Mouse (Mus musculus) R1 (cell line): Measurements from ENCODE around the gene Daxx.
A peak's percentile ranks its signal among the peaks of the same experiment; 100 is the strongest.

Experiments used
- DNase-seq: peaks from one replicate; pipeline ENCODE4 v3.0.0-alpha.2; 2018; ENCODE audit warnings: low read depth, low spot score

Daxx gene

DNA sequence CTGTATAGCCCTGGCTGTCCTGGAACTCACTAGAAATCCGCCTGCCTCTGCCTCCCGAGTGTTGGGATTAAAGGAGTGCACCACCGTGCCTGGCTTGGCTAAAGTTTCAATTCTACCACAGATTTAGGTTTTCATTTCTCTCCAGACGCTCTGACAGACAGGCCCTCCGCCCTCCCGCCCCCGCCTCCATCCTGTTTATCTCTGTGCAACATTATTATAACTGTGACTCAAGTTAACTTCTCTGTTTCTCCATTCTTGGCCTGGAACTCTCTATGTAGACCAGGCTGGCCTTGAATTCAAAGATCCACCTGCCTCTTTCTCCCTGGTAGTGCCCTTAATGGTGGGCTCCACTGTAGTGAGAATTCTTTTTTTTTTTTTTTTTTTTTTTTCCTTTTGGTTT is 6.7 kb upstream of the Daxx start:
- no peak for DNase-seq

DNA sequence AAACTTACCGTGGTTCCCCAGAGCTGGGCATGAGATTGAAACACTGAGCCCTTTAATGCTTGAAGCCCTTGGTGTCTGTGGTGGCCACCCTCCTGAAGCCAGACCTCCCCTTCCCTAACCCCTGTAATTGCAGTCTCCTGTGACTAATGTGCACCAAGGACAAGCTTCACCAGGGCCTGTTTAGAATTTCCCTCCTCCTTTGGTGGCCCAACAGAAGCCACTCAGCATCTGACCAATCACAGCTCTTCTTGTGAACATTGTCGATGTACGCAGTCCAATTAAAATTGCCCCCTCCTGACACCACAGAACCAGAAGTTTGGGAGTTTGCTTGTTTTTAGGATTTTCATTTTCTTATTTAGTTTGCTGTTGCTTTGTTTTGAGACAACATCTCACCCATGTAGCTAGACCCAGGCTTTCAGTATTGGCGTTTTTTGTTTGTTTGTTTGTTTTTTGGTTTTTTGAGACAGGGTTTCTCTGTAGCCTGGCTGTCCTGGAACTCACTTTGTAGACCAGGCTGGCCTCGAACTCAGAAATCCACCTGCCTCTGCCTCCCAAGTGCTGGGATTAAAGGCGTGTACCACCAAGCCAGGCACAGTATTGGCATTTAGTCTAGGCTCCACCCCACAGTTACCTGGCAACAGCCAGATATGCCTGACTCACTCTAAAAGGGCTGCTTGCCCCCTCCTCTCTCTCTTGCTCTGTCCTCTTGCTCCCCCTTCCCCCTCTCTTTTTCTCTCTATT is 5.1 kb upstream of the Daxx start:
- DNase-seq: peak; percentile 81

DNA sequence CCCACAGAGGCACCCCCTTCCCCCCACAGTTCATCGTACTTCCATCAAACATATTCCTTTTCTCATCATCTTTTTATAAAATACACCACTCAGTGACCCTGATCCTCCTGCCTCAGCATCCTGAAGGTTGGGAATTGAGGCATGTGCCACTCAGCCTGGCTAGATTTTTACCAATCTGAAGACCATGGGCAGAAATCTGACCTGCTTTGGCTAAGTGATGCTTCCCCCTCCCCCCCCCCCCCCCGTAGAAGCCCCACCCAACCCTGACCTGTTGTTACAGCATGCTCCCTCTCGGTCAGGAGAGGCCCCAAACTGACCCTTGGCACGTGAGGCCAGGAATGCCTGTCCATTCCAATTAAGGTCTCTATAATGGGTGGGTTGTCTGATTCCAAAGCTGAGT is 4.4 kb upstream of the Daxx start, which contains the start of gene Platr17:
Gene Platr17, plus strand, starts transcription at position 301 of the 400 bp plus-strand sequence.
- DNase-seq: peak; percentile 60

DNA sequence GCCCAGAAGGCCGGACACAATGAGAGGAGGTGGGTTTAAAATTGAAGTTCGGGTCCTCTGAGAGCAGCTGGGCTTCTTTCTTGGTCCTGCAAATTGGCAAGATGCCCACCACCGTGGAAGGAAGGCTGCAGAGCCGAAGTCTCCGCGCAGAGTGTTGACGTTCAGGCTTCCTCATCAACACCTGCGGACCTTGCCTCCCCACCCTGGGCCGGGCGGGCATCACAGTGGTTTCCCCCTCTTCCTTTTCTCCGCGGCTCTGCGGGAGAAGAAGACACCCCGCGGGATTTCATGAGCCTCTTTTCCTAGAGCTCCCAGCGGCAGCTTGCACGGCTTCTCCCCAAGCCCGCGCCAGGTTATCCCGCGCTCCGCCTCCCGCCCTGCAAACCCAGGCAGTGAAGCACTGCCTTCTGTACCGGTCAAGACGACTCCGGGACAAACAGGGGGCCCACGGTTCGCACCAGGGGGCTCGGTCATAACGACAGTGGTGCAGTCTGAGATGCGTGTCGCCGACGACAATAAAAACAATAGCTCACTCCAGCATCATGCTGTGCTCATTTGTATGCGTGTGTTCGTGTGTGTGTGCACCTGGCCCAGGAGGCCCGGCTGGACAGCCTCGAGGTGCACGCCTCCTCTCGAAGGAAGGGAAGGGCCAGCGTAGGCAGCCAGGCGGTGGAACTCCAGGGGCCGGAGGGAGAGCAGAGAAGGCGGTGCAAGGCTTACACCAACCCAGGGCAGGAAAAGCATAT is 710 bp upstream of the Daxx start:
- DNase-seq: peak; percentile 75

DNA sequence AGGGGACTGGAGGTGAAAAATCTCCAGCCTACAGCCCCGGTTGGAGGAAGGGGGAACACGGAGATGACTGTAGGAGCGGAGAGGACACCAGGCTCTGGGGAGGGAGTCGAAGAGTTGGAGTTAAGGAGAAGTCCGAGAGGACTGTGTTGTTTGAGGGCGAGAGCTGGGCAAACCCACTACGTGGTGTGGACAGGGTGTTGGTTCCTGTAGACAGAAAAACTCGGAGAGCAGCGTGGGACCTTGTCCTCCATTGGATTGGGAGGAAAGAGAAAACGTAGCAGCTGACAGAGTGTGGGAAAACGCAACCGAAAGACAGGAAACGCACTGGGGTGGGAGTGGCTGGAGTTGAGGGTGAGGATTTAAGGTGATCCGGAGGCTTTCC is 646 bp downstream of the Daxx start:
- peak; percentile 82 for DNase-seq

DNA sequence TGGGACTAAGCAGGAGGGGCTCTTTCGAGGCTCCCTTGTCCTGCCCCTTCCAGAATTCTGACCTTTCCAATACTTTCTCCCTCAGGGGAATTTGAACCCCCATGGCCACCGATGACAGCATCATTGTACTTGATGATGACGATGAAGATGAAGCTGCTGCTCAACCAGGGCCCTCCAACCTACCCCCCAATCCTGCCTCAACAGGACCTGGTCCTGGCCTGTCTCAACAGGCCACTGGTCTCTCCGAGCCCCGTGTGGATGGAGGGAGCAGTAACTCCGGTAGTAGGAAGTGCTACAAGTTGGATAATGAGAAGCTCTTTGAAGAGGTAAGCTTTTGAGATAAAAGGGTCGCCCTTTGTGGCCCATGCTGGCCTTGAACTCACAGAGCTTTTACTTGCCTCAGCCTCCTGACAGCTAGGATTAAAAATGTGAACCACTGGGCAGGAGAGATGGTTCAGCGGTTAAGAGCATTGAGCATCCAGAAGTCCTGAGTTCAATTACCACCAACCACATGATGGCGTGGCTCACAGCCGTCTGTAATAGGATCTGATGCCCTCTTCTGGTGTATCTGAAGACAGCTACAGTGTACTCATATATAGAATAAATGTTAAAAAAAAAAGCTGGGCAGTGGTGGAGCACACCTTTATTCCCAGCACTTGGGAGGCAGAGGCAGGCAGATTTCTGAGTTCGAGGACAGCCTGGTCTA is 1.3 kb downstream of the Daxx start:
- peak; percentile 52 for DNase-seq

DNA sequence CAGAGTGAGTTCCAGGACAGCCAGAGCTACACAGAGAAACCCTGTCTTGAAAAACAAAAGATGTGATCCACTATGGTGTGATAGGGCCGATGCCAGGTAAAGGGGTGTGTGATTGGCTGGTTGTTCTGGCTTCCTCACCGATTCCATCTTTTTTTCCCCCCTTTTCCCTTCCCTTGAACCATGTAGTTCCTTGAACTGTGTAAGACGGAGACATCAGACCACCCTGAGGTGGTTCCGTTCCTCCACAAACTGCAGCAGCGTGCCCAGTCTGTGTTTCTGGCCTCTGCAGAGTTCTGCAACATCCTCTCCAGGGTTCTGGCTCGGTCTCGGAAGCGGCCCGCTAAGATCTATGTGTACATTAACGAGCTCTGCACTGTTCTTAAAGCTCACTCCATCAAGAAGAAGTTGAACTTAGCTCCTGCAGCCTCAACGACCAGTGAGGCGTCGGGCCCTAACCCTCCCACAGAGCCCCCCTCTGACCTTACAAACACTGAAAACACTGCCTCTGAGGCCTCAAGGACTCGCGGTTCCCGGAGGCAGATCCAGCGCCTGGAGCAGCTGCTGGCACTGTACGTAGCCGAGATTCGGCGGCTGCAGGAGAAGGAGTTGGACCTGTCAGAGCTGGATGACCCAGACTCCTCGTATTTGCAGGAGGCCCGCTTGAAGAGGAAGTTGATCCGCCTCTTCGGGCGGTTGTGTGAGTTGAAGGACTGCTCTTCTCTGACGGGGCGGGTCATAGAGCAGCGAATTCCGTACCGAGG is 2.0 kb downstream of the Daxx start:
- DNase-seq: peak; percentile 40

DNA sequence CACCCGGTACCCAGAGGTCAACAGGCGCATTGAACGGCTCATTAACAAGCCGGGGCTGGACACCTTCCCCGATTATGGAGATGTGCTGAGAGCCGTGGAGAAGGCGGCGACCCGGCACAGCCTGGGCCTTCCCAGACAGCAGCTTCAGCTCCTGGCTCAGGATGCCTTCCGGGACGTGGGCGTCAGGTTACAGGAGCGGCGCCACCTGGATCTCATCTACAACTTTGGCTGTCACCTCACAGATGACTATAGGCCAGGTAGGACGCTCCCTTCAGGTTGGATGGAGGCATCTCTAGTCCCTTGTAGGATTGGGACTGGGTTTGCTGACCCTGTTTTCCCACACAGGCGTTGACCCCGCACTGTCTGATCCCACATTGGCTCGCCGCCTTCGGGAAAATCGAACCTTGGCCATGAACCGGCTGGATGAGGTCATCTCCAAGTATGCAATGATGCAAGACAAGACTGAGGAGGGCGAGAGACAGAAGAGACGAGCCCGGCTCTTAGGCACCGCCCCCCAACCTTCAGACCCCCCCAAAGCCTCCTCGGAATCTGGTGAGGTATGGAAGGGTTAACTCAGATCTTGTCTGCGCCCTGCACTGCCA is 2.7 kb downstream of the Daxx start:
- peak; percentile 56 for DNase-seq

DNA sequence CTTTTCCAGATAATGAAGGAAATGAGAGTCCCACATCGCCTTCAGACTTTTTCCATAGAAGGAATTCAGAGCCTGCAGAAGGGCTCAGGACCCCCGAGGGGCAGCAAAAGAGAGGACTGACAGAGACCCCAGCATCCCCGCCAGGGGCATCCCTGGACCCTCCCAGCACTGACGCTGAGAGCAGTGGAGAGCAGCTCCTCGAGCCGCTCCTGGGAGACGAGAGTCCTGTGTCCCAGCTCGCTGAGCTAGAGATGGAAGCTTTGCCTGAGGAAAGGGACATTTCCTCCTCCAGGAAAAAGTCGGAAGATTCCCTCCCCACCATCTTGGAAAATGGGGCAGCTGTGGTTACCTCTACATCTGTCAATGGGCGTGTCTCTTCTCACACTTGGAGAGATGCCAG is 4.0 kb downstream of the Daxx start:
- no peak for DNase-seq

DNA sequence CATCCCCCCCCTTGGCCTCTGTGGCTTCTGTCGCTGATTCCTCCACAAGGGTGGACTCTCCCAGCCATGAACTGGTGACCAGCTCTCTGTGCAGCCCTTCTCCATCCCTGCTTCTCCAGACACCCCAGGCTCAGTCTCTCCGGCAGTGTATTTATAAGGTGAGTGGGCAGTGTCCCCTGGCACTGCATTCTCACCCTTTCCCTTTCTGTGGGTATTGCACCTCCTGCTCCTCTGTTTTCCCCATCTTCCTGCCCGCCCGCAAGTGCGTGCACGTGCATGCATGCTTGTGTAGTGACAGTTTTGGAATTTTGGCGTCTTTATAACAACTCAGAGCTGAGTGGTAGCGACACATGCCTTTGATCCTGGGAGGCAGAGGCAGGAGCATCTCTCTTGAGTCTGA is 4.7 kb downstream of the Daxx start:
- DNase-seq: no peak

DNA sequence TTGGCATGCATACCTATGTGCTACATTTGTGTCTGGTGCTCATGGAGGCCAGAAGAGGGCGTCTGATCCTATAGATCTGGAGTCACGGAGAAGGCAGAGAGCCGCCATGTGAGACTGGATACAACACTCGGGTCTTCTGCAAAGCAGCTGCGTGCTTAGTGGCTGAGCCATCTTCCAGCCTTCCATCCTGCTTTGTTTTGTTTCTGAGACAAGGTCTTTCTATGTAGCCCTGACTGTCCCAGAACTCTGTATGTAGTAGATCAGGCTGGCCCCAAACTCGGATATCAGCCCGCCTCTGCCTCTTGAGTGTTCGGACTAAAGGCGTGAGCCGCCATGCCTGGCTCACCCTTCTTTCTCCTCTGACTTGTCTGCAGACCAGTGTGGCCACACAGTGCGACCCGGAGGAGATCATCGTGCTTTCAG is 5.8 kb downstream of the Daxx start:
- DNase-seq: peak; percentile 88

DNA sequence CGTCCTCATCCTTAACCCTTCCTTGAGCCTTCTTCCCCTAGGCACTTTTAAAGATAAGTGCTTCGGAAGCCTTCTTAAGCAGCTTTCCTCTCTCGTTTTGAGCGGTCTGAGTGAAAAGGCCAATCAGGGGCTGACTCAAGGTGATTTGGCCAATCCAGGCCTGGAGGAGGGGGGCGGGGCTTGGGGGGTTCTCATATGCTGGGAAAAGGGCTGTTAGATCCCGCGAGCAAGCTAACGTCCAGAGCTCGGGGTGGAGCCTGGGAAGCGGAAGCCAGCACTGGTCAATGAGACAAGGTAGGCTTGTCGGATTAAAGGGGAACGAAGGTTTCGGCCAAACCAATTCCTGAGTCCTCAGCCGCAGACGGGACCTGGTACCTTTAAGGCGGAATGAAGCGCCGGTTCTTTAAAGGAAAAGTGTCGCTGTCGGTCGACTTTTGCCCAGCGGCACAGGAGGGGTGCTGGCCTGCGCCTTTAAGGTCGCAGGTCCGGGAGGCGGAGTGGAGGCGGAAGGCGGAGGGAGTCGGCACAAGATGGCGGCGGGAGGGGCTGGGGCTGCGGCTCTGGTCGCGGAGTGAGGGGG is 6.5 kb downstream of the Daxx start, which contains the start of the genes Tapbp and Zbtb22:
Gene Tapbp, plus strand, starts transcription at position 229 of the 580 bp plus-strand sequence.
Gene Zbtb22, plus strand, starts transcription at position 234 of the 580 bp plus-strand sequence.
- DNase-seq: peak; percentile 100

DNA sequence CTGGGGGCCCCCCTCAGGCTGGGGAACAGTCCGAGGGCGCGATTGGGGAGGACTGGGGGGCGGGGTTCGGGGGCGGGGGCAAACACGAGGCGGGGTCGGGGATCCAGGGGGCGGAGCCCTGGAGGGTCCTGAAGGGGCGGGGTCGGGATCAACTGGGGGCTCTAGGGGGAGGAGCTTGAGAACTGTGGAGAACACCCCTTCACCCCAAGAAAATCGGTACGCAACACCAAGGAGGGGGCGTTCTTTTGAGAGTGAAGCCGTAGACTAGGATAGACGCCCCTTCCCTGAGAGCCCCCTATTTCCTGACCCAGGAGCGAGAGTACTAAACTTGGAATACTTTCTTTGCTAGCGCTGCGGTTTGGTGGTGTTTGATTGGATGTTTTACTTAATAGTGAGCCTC is 7.1 kb downstream of the Daxx start:
- DNase-seq: peak; percentile 80

DNA sequence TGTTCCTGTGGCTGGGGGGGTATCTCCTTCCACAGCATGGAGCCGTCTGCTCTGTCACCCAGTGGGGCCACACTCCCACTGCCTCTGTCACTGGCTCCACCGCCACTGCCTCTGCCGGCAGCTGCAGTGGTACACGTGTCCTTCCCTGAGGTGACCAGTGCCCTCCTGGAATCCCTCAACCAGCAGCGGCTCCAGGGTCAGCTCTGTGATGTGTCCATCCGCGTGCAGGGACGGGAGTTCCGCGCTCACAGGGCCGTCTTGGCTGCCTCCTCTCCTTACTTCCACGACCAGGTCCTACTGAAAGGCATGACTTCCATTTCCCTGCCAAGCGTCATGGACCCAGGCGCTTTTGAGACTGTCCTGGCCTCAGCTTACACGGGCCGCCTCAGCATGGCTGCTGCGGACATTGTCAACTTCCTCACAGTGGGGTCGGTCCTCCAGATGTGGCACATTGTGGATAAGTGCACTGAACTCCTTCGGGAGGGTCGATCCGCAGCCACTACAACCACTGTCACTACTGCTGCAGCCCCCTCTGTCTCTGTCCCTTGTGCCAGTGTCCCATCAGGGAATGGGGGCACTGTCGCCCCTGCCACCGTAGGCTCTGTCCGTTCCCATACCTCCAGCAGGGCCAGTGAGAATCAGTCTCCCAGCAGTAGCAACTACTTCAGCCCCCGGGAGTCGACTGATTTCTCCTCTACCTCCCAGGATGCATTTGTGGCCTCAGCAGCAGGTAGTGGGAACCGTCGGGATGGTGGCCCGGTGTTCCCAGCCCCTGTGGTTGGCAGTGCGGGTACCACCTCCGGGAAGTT is 7.8 kb downstream of the Daxx start:
- no peak for DNase-seq

DNA sequence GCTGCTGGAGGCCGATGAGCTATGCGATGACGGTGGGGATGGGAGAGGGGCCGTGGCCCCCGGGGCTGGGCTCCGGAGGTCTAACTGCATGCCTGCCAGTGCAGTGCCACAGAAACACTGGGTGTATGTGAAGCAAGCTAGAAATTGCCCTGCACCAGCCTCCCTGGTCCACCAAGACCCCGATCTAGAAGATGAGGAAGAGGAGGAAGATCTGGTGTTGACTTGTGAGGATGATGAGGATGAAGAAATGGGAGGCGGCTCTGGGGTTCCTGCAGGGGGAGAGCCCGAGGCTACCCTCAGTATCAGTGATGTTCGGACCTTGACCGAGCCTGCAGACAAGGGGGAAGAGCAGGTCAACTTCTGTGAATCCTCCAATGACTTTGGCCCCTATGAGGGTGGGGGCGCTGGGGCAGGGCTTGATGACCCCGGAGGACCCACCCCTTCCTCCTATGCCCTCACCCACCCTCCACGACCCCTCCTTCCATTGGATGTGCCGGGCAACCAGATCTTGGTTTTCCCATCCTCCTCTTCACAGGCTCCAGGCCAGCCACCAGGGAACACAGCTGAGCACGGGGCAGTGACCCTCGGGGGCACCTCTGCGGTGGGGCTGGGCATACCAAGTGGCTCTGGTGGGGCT is 8.6 kb downstream of the Daxx start:
- DNase-seq: no peak

DNA sequence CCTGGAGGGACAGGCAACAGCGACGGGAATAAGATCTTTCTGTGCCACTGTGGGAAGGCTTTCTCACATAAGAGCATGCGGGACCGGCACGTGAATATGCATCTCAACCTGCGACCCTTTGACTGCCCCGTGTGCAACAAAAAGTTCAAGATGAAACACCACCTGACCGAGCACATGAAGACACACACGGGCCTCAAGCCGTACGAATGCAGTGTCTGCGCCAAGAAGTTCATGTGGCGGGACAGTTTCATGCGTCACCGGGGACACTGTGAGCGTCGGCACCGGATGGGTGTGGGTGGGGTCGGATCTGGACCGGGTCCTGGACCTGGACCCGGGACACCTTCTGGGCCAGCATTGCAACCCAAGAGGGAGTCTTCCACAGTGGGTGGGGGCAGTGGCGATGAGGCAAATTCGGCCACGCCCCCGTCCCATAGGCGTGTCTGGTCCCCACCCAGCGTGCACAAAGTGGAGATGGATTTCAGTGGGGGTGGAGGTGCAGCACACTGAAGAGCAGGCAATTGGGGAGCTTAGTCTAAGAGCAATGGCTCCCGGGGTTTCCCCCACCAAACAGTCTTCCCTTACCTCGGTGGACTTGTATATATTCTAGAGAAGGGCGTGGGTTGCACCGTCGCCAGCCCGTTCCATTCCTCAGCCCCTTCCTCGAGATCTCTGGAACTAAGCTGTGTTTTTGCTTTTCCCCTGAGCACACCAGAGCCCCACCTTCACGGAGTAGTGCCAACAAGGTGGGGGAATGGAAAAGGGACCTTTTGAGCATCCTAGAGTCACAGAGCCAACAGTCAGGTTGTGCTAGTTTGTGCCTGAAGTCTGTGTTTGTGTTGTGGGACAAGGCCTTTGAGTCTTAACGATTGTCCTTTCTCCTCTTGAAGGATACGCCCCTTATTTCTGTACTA is 9.3 kb downstream of the Daxx start:
- peak; percentile 69 for DNase-seq

DNA sequence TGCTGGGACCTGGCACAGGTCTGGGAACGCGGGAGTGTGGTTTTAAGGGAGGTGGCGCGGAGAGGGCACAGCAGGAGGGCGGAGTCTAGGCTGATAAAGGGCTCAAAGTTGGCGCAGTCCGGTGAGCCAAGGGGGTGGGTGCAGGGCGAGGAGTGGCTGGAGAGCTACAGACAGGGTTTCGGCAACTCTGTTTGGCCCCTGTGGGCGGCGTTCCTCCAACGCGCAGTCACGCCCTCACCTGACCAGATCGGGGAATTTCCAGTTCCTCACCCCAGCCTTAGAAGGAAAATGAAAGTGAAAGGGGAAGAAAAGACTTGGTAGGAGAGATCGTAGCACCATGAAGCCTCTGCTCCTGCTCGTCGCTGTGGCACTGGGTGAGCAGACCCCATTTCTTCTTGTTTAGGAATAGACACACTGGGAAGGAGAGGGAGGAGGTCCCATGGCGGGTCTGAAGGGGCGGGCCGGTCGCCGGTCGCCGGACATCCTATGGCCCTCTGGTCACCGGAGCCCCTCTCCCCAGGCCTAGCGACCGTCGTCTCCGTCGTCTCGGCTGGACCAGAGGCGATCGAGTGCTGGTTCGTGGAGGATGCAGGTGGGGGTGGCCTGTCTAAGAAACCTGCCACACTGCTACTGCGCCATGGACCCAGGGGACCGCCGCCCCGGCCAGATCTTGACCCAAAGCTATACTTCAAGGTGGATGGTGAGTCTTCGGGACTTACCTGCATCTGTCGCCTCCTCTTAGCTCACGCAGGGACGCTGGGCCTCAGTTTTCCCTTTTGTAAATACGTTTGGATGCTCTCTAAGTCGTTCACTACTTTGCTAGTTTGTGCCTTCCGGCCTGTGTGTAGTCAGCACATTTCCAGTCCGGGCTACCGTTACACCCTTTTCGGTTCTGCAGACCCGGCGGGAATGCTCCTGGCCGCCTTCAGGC is 10.4 kb downstream of the Daxx start:
- peak; percentile 89 for DNase-seq
